Mouse (Mus musculus) megakaryocyte, embryonic 14.5 days (primary cell): ENCODE data around the gene Atn1.

ENCODE experiments used
- FLI1 ChIP-seq: IDR thresholded peaks from 2 replicates; pipeline ENCODE4 v1.6.1; 2012; ENCODE audit warnings: low read length, inconsistent platforms, mixed read lengths
- GATA1 ChIP-seq: IDR thresholded peaks from 3 replicates; pipeline ENCODE4 v1.6.1; 2012; ENCODE audit warnings: mixed read lengths, low read length, inconsistent platforms, borderline replicate concordance

DNA sequence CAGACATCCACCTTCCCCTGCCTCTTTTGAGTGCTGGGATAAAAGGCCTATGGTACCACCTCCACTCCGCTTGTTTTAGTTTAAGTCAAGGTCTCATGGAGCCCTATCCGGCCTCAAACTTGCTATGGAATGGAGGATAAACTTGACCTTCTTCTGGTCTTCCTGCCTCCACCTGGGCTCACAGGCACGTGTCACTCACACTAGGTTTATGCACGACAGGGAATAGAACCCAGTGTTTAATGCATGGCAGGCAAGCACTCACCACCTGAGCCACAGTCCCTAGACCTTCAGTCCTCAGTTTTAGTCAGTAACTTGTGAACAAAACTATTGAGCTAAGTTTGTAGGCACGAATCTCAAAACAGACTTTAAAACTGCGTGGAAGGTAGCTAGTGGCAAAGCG is 25.3 kb downstream of the Atn1 start:
- no peak for TF ChIP-seq FLI1
- no peak for TF ChIP-seq GATA1
